Mouse (Mus musculus) CD4-positive naive resting alpha-beta T cell, adult 57 days (primary cell): ENCODE data around the gene Itgb1bp1. TPM values are rescaled to one million over a fixed set of nuclear protein-coding genes. Genes with fewer than 3 reads are reported as not detected.

Experiments used
- total RNA-seq: library from RNA; stranded (reverse); gene quantifications from one replicate; pipeline ENCODE4 v1.2.4, GENCODE M21; 2023

Itgb1bp1 gene
- 46.4 TPM for total RNA-seq

GRCm38 (mm10) chr12:21286243-21286622, at the start of gene Itgb1bp1:
Gene Itgb1bp1 (minus strand): TSS chr12:21286284.

GRCm38 (mm10) chr12:21315923-21316868, 30.1 kb upstream of the Itgb1bp1 start, which contains the start of gene Iah1:
Gene Iah1 (plus strand): TSS chr12:21316389.

GRCm38 (mm10) chr12:21284761-21285441, 1.2 kb downstream of the Itgb1bp1 start, which contains the start of gene Cpsf3:
Gene Cpsf3 (plus strand): TSS chr12:21285391.

Other genes with a start within 250 kb of the Itgb1bp1 start
- gene Cpsf3, start 893 bp downstream of the Itgb1bp1 start, total RNA-seq: 80.5 TPM
- gene Iah1, start 30.1 kb upstream of the Itgb1bp1 start, total RNA-seq: 22.9 TPM
- gene Adam17, start 87.3 kb upstream of the Itgb1bp1 start, total RNA-seq: 67.4 TPM
- gene Ywhaq, start 131.4 kb upstream of the Itgb1bp1 start, total RNA-seq: 132 TPM